Mouse (Mus musculus): ENCODE results near the gene Pgs1.

- TF ChIP-seq POLR2A (IDR thresholded peaks at IDR 0.05; ENCODE audit: control insufficient read depth, extremely low read depth, insufficient read depth, low read length, poor library complexity) (no peak), CTCF (IDR thresholded peaks at IDR 0.05; ENCODE audit: borderline replicate concordance, control insufficient read depth, extremely low read depth, insufficient read depth, low read length, poor library complexity) (no peak)
Measured at GRCm38 (mm10) chr11:118013339-118013738, 27.2 kb downstream of the Pgs1 start.

Measured in thymus, adult 2 months (tissue).